In the genomic region with DNA sequence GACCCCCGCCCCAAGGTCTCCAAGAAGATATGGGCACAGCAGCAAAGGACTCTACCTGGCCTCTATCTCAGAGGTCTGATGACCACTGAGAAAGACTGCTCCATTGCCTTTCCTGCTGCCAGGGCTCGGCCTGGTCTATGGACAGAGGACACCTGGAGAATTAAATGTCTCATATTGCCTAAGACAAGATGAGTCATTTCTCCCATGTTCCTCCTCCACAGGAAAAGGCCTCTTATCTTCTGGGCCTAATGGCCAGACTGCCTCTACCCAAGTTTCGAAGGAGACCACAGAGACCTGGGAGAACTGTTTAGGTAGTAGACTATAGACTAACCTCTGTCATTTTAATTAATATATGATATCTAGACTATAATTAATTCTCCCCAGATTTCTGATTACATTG, we compare ENCODE assay signal across 26 mouse cellular contexts. TPM values are rescaled to one million over a fixed set of nuclear protein-coding genes. Genes with fewer than 3 reads are reported as not detected.
"Had no signal": no experiment of that assay in that cellular context is flagged by ENCODE, and none has a peak within 500 bp of the region (broad histone marks: within the 10 kb centered on the region; RNA-seq: fewer than 3 reads in every experiment).

No protein-coding gene starts in this region.

- ATAC-seq: midbrain, embryonic 16.5 days had no signal

- H3K36me3 ChIP-seq: midbrain, embryonic 12.5 days; neural tube, embryonic 13.5 days; neural tube, embryonic 15.5 days had no signal

- H3K9ac ChIP-seq: liver, embryonic 14.5 days; lung, embryonic 14.5 days; midbrain, embryonic 12.5 days; neural tube, embryonic 13.5 days; neural tube, embryonic 15.5 days had no signal

- H3K27ac ChIP-seq: liver, embryonic 14.5 days; midbrain, embryonic 12.5 days; neural tube, embryonic 13.5 days; neural tube, embryonic 15.5 days had no signal

- H3K4me3 ChIP-seq: megakaryocyte, embryonic 14.5 days; midbrain, embryonic 12.5 days; myocyte; neural tube, embryonic 13.5 days; neural tube, embryonic 15.5 days had no signal

- H3K9me3 ChIP-seq: megakaryocyte, embryonic 14.5 days; midbrain, embryonic 12.5 days; neural tube, embryonic 13.5 days had no signal

- DNase-seq: lung, embryonic 14.5 days; lung, postnatal 10 days; lung, postnatal 4 days; midbrain, embryonic 14.5 days; retina, postnatal 1 day; right cerebral cortex, adult 18-20 months; right cerebral cortex, postnatal 25 days; right cerebral cortex, postnatal 4 days; spleen, adult 18-20 months; thymus, adult 18-20 months; thymus, postnatal 14 days; thymus, postnatal 36 days had no signal

- H3K4me2 ChIP-seq: lung, embryonic 14.5 days; midbrain, embryonic 12.5 days; neural tube, embryonic 13.5 days; neural tube, embryonic 15.5 days had no signal

- H3K27me3 ChIP-seq: megakaryocyte, embryonic 14.5 days; midbrain, embryonic 12.5 days; neural tube, embryonic 13.5 days; neural tube, embryonic 15.5 days had no signal

- H3K4me1 ChIP-seq: megakaryocyte, embryonic 14.5 days; midbrain, embryonic 12.5 days; neural tube, embryonic 13.5 days; neural tube, embryonic 15.5 days had no signal

RNA-seq across cellular contexts. Expression of gene Fcrl5, which starts 29.9 kb away (rescaled TPM):
- polyA plus RNA-seq: liver, embryonic 14.5 days; liver, embryonic 16.5 days; lung, embryonic 14.5 days; lung, embryonic 16.5 days; midbrain, embryonic 12.5 days; midbrain, embryonic 14.5 days; midbrain, embryonic 16.5 days; myocyte; neural tube, embryonic 11.5 days; neural tube, embryonic 13.5 days; neural tube, embryonic 15.5 days; small intestine, adult 2 months; stomach, embryonic 14.5 days; stomach, embryonic 16.5 days; thymus, postnatal 0 days had no signal
